Mouse (Mus musculus): Measurements from ENCODE around the gene Plet1. TPM values are rescaled to one million over a fixed set of nuclear protein-coding genes. Genes with fewer than 3 reads are reported as not detected.

Gene Plet1
- total RNA-seq (2023): not detected in 4 replicates

DNA sequence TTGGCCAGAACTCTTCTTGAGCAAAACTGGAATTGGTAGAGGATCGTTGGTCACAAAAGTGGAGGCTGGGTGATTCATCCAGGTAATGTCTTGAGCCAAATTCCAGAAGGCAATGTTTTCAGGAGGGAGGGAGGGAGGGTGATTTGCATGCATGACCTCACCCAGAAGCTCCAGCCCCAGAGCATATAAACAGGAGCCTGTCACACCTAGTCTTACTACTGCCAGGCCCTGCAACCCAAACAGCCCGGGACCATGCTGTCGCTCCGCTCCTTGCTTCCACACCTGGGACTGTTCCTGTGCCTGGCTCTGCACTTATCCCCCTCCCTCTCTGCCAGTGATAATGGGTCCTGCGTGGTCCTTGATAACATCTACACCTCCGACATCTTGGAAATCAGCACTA, at the start of gene Plet1:
TSS of gene Plet1 (plus strand) at position 215 of the 400 bp plus-strand sequence.

DNA sequence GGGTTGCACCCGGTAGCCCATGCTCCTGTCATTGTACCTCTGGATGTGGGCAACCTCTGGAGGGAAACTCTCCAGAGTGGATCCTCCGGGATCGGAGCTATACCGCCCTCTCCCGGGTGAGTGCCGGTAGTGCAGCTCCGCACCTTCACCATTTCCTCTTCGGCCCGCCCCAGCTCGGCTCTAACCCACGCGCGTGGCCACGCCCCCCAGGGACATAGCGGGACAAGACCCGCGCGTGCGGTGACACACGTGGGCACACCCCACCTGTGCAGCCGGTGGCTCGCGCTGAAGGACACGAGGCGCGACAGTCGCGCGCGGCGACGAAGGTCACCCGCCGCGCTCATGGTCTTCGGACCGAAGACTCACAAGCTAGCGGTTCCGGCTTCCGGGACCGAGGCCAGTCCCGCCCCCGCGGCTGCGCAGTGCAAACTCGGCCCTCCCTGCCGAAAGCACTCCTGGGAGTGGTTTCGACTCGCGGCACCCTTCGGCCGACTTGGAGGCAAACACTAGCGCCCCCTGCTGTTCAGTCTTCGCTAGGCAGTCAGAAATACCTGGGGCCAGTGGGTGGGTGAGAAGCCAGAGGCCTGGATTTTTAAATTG, 34.1 kb downstream of the Plet1 start, which contains the start of gene Pts:
TSS of gene Pts (minus strand) at position 432 of the 600 bp plus-strand sequence.

DNA sequence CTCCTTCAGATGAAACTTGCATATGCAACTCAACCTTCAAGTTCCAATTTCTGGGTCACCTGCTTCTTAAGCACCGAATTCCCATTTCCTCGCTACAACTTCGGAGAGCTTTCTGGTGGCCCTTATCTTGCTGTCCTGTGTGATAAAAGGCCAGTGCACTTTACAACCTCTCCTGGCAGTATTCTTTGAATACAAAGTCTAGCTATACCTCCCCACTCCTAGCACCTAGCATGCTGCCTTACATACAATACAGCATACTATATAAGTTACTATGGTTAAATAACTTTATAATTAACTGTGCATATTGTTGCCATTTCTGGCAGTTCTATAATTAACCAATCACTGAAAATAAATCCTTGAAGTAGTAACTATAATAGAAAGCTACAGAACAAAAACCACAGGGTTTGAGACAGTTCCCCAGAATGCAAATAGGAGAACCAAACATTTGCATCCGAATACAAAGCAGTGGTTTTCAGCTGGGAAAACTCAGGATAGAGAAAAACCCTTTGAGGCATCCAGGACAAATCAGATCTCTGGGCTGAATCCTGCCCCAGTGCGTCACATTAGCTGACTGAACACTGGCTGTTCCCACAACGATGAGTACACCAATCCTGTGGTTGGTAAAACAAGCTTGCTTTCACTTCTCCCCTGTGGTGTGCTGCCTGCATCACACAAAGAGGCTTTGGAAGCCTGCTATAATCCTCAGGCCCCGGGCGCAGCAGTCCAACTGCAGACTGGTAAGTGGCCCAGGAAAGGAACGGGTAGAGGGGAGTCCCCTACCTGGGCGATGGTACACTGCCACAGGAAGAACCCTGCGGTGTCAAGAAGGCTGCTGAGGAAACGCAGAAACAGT, 60.1 kb downstream of the Plet1 start, which contains the start of gene Il18:
TSS of gene Il18 (plus strand) at position 587 of the 853 bp plus-strand sequence.

DNA sequence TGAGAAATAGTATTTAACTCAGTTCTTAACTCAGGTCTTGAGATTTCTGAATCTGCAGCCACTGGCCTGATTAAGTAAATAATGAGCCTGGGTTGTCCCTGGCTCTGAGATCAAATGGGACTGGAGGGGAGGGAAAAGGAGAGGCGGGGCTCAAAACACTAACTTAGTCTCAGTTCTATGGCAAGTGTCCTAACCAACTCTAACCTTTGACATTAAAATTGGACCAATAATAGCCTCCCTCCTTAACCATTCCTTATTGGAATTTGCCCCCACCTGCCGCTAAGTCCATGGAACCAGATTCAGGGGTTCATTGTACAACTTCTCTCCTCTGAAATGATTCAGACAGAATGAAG, 60.7 kb downstream of the Plet1 start, which contains the start of gene Bco2:
TSS of gene Bco2 (minus strand) at position 88 of the 353 bp plus-strand sequence.

Other genes with a start within 250 kb of the Plet1 start
- gene Rpl10-ps3, start 149.6 kb upstream of the Plet1 start, total RNA-seq (2023): 1,216 to 1,416 TPM (median 1,347 TPM) in 4 replicates
- gene Pts, start 34.2 kb downstream of the Plet1 start, total RNA-seq (2023): 50.6 to 59.8 TPM (median 56.2 TPM) in 4 replicates
- gene Il18, start 60.3 kb downstream of the Plet1 start, total RNA-seq (2023): 19.4 to 25.3 TPM (median 21.9 TPM) in 4 replicates
- 2.8 to 4.0 TPM (median 3.4 TPM) in 4 replicates for gene Bco2, start 60.7 kb downstream of the Plet1 start, total RNA-seq (2023)
- not detected in 4 replicates for gene Tex12, start 66.8 kb downstream of the Plet1 start, total RNA-seq (2023)
- gene Sdhd, start 109.3 kb downstream of the Plet1 start, total RNA-seq (2023): 48.6 to 58.1 TPM (median 54.7 TPM) in 4 replicates
- gene Timm8b, start 109.4 kb downstream of the Plet1 start, total RNA-seq (2023): 52.9 to 54.8 TPM (median 54.1 TPM) in 4 replicates
- 0.49 to 1.3 TPM (median 0.75 TPM) in 4 replicates for gene Pih1d2, start 122.8 kb downstream of the Plet1 start, total RNA-seq (2023)
- gene Nkapd1, start 122.9 kb downstream of the Plet1 start, total RNA-seq (2023): 26.2 to 33.0 TPM (median 28.9 TPM) in 4 replicates
- 17.2 to 28.0 TPM (median 25.0 TPM) in 4 replicates for gene Dlat, start 165.3 kb downstream of the Plet1 start, total RNA-seq (2023)
- gene Dixdc1, start 245.0 kb downstream of the Plet1 start, total RNA-seq (2023): not detected in 4 replicates

All from B cell, adult 62 days (primary cell).